Mouse (Mus musculus): ENCODE data around the gene Hdx.

GRCm38 (mm10) chrX:111577044-111577443 is 119.8 kb downstream of the Hdx start:
- no peak for TF ChIP-seq POLR2A (IDR thresholded peaks at IDR 0.05; ENCODE audit: low read depth, low read length)
- TF ChIP-seq CTCF (IDR thresholded peaks at IDR 0.05; ENCODE audit: extremely low read depth, insufficient read depth, insufficient read length, insufficient replicate concordance) = no peak
